Mouse (Mus musculus) liver, adult 2 months (tissue): ENCODE measurements around the gene Btbd2.

Experiments
- CTCF ChIP-seq: fragments of 200-500 bp; IDR thresholded peaks from 2 replicates; pipeline ENCODE4 v1.5.1; 2011; ENCODE audit warnings: low read depth, low read length, control low read depth
- POLR2A ChIP-seq: fragments of 200-500 bp; IDR thresholded peaks from 2 replicates; pipeline ENCODE4 v1.6.1; 2011; ENCODE audit warnings: low read length, control low read depth; ENCODE audit not compliant: insufficient read depth; ENCODE audit errors: extremely low read depth

- TF ChIP-seq POLR2A: no peak
- no peak for TF ChIP-seq CTCF
These were observed 60.6 kb downstream of the Btbd2 start for GRCm38 (mm10) chr10:80596318-80596717.
